Mouse (Mus musculus): Measurements from ENCODE around the gene Krt23. TPM values are rescaled to one million over a fixed set of nuclear protein-coding genes. Genes with fewer than 3 reads are reported as not detected.

The Krt23 gene
- polyA plus RNA-seq, 1 experiment from 2014 or later, result 0.32 TPM

DNA sequence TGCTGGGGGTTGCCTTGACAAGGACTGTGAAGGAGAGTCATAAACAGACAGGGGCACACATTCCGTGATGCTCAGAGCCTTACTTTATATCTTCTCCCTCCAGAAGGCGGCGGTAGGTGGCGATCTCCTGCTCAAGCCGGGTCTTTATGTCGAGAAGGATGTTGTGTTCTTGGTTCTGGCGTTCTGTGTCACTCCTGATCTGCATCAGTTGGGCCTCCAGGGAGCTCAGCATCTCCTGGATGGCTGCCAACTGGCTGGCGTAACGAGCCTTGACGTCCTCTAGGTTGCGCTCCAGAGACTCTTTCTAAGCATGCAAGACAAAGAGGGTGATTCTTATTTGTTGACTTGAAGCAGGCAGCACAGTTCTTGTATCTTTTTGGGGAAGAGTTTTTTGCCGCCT is 62.3 kb downstream of the Krt23 start:
- Histone ChIP-seq H3K4me3 (replicated peaks; ENCODE audit: low read length) (no peak overlapping the region), H3K9me3 (ENCODE audit: control insufficient read depth, low read length) (no peaks in the 10 kb centered on the region), H3K36me3 (replicated peaks; ENCODE audit: control insufficient read depth, insufficient read depth) (no peaks in the 10 kb centered on the region), H3K4me2 (replicated peaks) (no peak overlapping the region), H3K4me1 (replicated peaks; ENCODE audit: control insufficient read depth, insufficient read depth, low read length) (no peaks in the 10 kb centered on the region), H3K9ac (no peak overlapping the region), H3K27ac (no peak overlapping the region), H3K27me3 (ENCODE audit: control insufficient read depth, insufficient read depth, low read length) (no peaks in the 10 kb centered on the region)
- WGBS, result 31% methylated on average over 12 of the region's 12 CpGs
- DNase-seq (ENCODE audit: low spot score) (peak; percentile 73), ATAC-seq (ENCODE audit: low FRiP score) (no peak)

Other genes starting within 250 kb of the Krt23 start
- gene Krt222, start 249.1 kb downstream of the Krt23 start, polyA plus RNA-seq (2014; fragmentation: Nextera tagmentation; extraction: Ambion mirVana), result 7.3 and 9.3 TPM in 2 replicates
- gene Krt24, start 207.9 kb downstream of the Krt23 start, polyA plus RNA-seq (2014; fragmentation: Nextera tagmentation; extraction: Ambion mirVana), result not detected in 2 replicates
- 0.75 and 0.81 TPM in 2 replicates for gene Krt25, start 170.2 kb downstream of the Krt23 start, polyA plus RNA-seq (2014; fragmentation: Nextera tagmentation; extraction: Ambion mirVana)
- 0.26 TPM in 1 of 2 replicates, not detected in the other for gene Krt26, start 155.2 kb downstream of the Krt23 start, polyA plus RNA-seq (2014; fragmentation: Nextera tagmentation; extraction: Ambion mirVana)
- gene Krt27, start 142.0 kb downstream of the Krt23 start, polyA plus RNA-seq (2014; fragmentation: Nextera tagmentation; extraction: Ambion mirVana), result 0.13 TPM in 1 of 2 replicates, not detected in the other
- gene Krt28, start 118.2 kb downstream of the Krt23 start, polyA plus RNA-seq (2014; fragmentation: Nextera tagmentation; extraction: Ambion mirVana), result 0.38 and 0.59 TPM in 2 replicates
- 31.7 and 39.9 TPM in 2 replicates for gene Krt10, start 103.8 kb downstream of the Krt23 start, polyA plus RNA-seq (2014; fragmentation: Nextera tagmentation; extraction: Ambion mirVana)
- not detected in 2 replicates for gene Krt12, start 70.9 kb downstream of the Krt23 start, polyA plus RNA-seq (2014; fragmentation: Nextera tagmentation; extraction: Ambion mirVana)
- 0.14 TPM in 1 of 2 replicates, not detected in the other for gene Krt20, start 55.0 kb downstream of the Krt23 start, polyA plus RNA-seq (2014; fragmentation: Nextera tagmentation; extraction: Ambion mirVana)
- not detected in 2 replicates for gene Krt39, start 28.2 kb upstream of the Krt23 start, polyA plus RNA-seq (2014; fragmentation: Nextera tagmentation; extraction: Ambion mirVana)
- gene Krt40, start 50.0 kb upstream of the Krt23 start, polyA plus RNA-seq (2014; fragmentation: Nextera tagmentation; extraction: Ambion mirVana), result not detected in 2 replicates
- not detected in 2 replicates for gene Krtap3-3, start 57.7 kb upstream of the Krt23 start, polyA plus RNA-seq (2014; fragmentation: Nextera tagmentation; extraction: Ambion mirVana)
- not detected in 2 replicates for gene Krtap3-2, start 63.7 kb upstream of the Krt23 start, polyA plus RNA-seq (2014; fragmentation: Nextera tagmentation; extraction: Ambion mirVana)
- gene Gm11939, start 66.3 kb upstream of the Krt23 start, polyA plus RNA-seq (2014; fragmentation: Nextera tagmentation; extraction: Ambion mirVana), result not detected in 2 replicates
- gene Krtap3-1, start 73.5 kb upstream of the Krt23 start, polyA plus RNA-seq (2014; fragmentation: Nextera tagmentation; extraction: Ambion mirVana), result not detected in 2 replicates
- gene Krtap1-5, start 87.9 kb upstream of the Krt23 start, polyA plus RNA-seq (2014; fragmentation: Nextera tagmentation; extraction: Ambion mirVana), result not detected in 2 replicates
- not detected in 2 replicates for gene Krtap1-4, start 90.5 kb upstream of the Krt23 start, polyA plus RNA-seq (2014; fragmentation: Nextera tagmentation; extraction: Ambion mirVana)
- not detected in 2 replicates for gene Krtap1-3, start 98.2 kb upstream of the Krt23 start, polyA plus RNA-seq (2014; fragmentation: Nextera tagmentation; extraction: Ambion mirVana)
- not detected in 2 replicates for gene Krtap9-3, start 105.0 kb upstream of the Krt23 start, polyA plus RNA-seq (2014; fragmentation: Nextera tagmentation; extraction: Ambion mirVana)
- gene Gm11938, start 110.2 kb upstream of the Krt23 start, polyA plus RNA-seq (2014; fragmentation: Nextera tagmentation; extraction: Ambion mirVana), result not detected in 2 replicates
- not detected in 2 replicates for gene Gm11937, start 117.1 kb upstream of the Krt23 start, polyA plus RNA-seq (2014; fragmentation: Nextera tagmentation; extraction: Ambion mirVana)
- not detected in 2 replicates for gene Krtap2-4, start 121.7 kb upstream of the Krt23 start, polyA plus RNA-seq (2014; fragmentation: Nextera tagmentation; extraction: Ambion mirVana)
- not detected in 2 replicates for gene Gm11562, start 127.3 kb upstream of the Krt23 start, polyA plus RNA-seq (2014; fragmentation: Nextera tagmentation; extraction: Ambion mirVana)
- gene Krtap4-1, start 135.1 kb upstream of the Krt23 start, polyA plus RNA-seq (2014; fragmentation: Nextera tagmentation; extraction: Ambion mirVana), result not detected in 2 replicates
- not detected in 2 replicates for gene Krtap4-2, start 141.9 kb upstream of the Krt23 start, polyA plus RNA-seq (2014; fragmentation: Nextera tagmentation; extraction: Ambion mirVana)
- gene Krtap4-7, start 151.0 kb upstream of the Krt23 start, polyA plus RNA-seq (2014; fragmentation: Nextera tagmentation; extraction: Ambion mirVana), result not detected in 2 replicates
- gene Gm11555, start 157.1 kb upstream of the Krt23 start, polyA plus RNA-seq (2014; fragmentation: Nextera tagmentation; extraction: Ambion mirVana), result not detected in 2 replicates
- gene Gm11563, start 165.8 kb upstream of the Krt23 start, polyA plus RNA-seq (2014; fragmentation: Nextera tagmentation; extraction: Ambion mirVana), result not detected in 2 replicates
- not detected in 2 replicates for gene Krtap4-6, start 172.8 kb upstream of the Krt23 start, polyA plus RNA-seq (2014; fragmentation: Nextera tagmentation; extraction: Ambion mirVana)
- not detected in 2 replicates for gene Gm14190, start 197.6 kb upstream of the Krt23 start, polyA plus RNA-seq (2014; fragmentation: Nextera tagmentation; extraction: Ambion mirVana)
- gene Gm14180, start 241.2 kb upstream of the Krt23 start, polyA plus RNA-seq (2014; fragmentation: Nextera tagmentation; extraction: Ambion mirVana), result not detected in 2 replicates